In genomic region chr7:141564561-141564960, GRCm38 (mm10) we compare ENCODE assay signal across 9 mouse cellular contexts. TPM values are rescaled to one million over a fixed set of nuclear protein-coding genes. Genes with fewer than 3 reads are reported as not detected.
A peak's percentile ranks its signal among the peaks of the same experiment; 100 is the strongest.
DNase-seq lines count a peak whose midpoint lies in the region; ATAC-seq lines count a peak whose summit lies in the region.
"Had no signal": no experiment of that assay in that cellular context is flagged by ENCODE, and none has a peak within 500 bp of the region (broad histone marks: within the 10 kb centered on the region; RNA-seq: fewer than 3 reads in every experiment).

No protein-coding gene starts in this region.

- H3K27me3 ChIP-seq in heart, embryonic 11.5 days (ENCODE audit: control insufficient read depth, insufficient read depth, low read length), result no peaks in the 10 kb centered on the region
- no peaks in the 10 kb centered on the region for H3K27me3 ChIP-seq in midbrain, embryonic 11.5 days (ENCODE audit: control insufficient read depth, insufficient read depth, low read length)
- H3K27me3 ChIP-seq in midbrain, embryonic 10.5 days (ENCODE audit: low read depth, poor library complexity, severe bottlenecking), result 0 out of 2 replicates have a peak, but pooled peaks cover 4% of the 10 kb centered on the region
- no peaks in the 10 kb centered on the region for H3K27me3 ChIP-seq in embryonic facial prominence, embryonic 15.5 days
- H3K27me3 ChIP-seq in stomach, embryonic 14.5 days (ENCODE audit: control insufficient read depth, insufficient read depth, low read length), result no peaks in the 10 kb centered on the region
- H3K27me3 ChIP-seq: lung, embryonic 15.5 days had no signal

- ATAC-seq in heart, embryonic 11.5 days (replicated peaks; ENCODE audit: insufficient number of reproducible peaks, low FRiP score, low TSS enrichment), result no peak
- ATAC-seq in midbrain, embryonic 11.5 days (ENCODE audit: low FRiP score), result no peak
- no peak for ATAC-seq in embryonic facial prominence, embryonic 15.5 days (ENCODE audit: insufficient number of reproducible peaks, low FRiP score, low TSS enrichment, low read depth)
- no peak for ATAC-seq in stomach, embryonic 14.5 days (ENCODE audit: insufficient number of reproducible peaks, insufficient read depth, low FRiP score, low read depth)

- 0 out of 2 replicates have a peak overlapping the region, but pooled peaks have one; percentile 36 for H3K9ac ChIP-seq in heart, embryonic 11.5 days (ENCODE audit: low read depth, low read length)
- H3K9ac ChIP-seq in midbrain, embryonic 11.5 days (ENCODE audit: low read length), result 0 out of 2 replicates have a peak overlapping the region, but pooled peaks have one; percentile 24
- no peak overlapping the region for H3K9ac ChIP-seq in embryonic facial prominence, embryonic 15.5 days
- 0 out of 2 replicates have a peak overlapping the region, but pooled peaks have one; percentile 3 for H3K9ac ChIP-seq in stomach, embryonic 14.5 days (replicated peaks; ENCODE audit: low read depth, low read length)
- H3K9ac ChIP-seq: lung, embryonic 15.5 days had no signal

- H3K4me1 ChIP-seq in heart, embryonic 11.5 days (ENCODE audit: control insufficient read depth, insufficient read depth, low read length), result peaks cover 17% of the 10 kb centered on the region
- peaks cover 13% of the 10 kb centered on the region for H3K4me1 ChIP-seq in midbrain, embryonic 11.5 days (ENCODE audit: control insufficient read depth, insufficient read depth, low read length)
- H3K4me1 ChIP-seq in midbrain, embryonic 10.5 days, result peaks cover 42% of the 10 kb centered on the region
- peaks cover 36% of the 10 kb centered on the region for H3K4me1 ChIP-seq in embryonic facial prominence, embryonic 15.5 days
- peaks cover 21% of the 10 kb centered on the region; the same call in 1 of the 2 replicates for H3K4me1 ChIP-seq in stomach, embryonic 14.5 days (ENCODE audit: control insufficient read depth, insufficient read depth, low read length)

- DNase-seq in heart, postnatal 10 days, result no peak
- no peak for DNase-seq in midbrain, embryonic 11.5 days (ENCODE audit: low spot score, missing footprints)
- DNase-seq in midbrain, embryonic 10.5 days (ENCODE audit: low spot score), result no peak
- no peak for DNase-seq in kidney, postnatal 4 days
- no peak for DNase-seq in right cerebral cortex, adult 2 months (ENCODE audit: low spot score in 2 of 2)

- no peaks in the 10 kb centered on the region for H3K36me3 ChIP-seq in heart, embryonic 11.5 days (ENCODE audit: control insufficient read depth, insufficient read depth, low read length)
- no peaks in the 10 kb centered on the region for H3K36me3 ChIP-seq in midbrain, embryonic 11.5 days (ENCODE audit: control insufficient read depth, insufficient read depth, low read length)
- peaks cover 14% of the 10 kb centered on the region; the same call in 1 of the 2 replicates for H3K36me3 ChIP-seq in midbrain, embryonic 10.5 days
- H3K36me3 ChIP-seq in embryonic facial prominence, embryonic 15.5 days, result no peaks in the 10 kb centered on the region
- H3K36me3 ChIP-seq in stomach, embryonic 14.5 days (ENCODE audit: control insufficient read depth, insufficient read depth, low read length), result no peaks in the 10 kb centered on the region

- no peak overlapping the region for H3K4me2 ChIP-seq in heart, embryonic 11.5 days
- H3K4me2 ChIP-seq in midbrain, embryonic 11.5 days, result no peak overlapping the region
- peak overlapping the region; percentile 18; the same call in 1 of the 2 replicates for H3K4me2 ChIP-seq in embryonic facial prominence, embryonic 15.5 days (replicated peaks)
- no peak overlapping the region for H3K4me2 ChIP-seq in stomach, embryonic 14.5 days (replicated peaks; ENCODE audit: low read depth, low read length)
- H3K4me2 ChIP-seq: lung, embryonic 15.5 days had no signal

- WGBS in heart, embryonic 11.5 days (ENCODE audit: insufficient replicate concordance), result 45% methylated on average over 7 of the region's 7 CpGs
- WGBS in midbrain, embryonic 11.5 days, result 72% methylated on average over 7 of the region's 7 CpGs
- 83% methylated on average over 7 of the region's 7 CpGs for WGBS in midbrain, embryonic 10.5 days
- WGBS in embryonic facial prominence, embryonic 15.5 days, result 20% methylated on average over 7 of the region's 7 CpGs
- WGBS in stomach, embryonic 14.5 days, result 68% methylated on average over 7 of the region's 7 CpGs

- H3K27ac ChIP-seq in heart, embryonic 11.5 days (ENCODE audit: low read depth, low read length), result no peak overlapping the region
- no peak overlapping the region for H3K27ac ChIP-seq in midbrain, embryonic 11.5 days (ENCODE audit: low read depth, low read length)
- H3K27ac ChIP-seq in midbrain, embryonic 10.5 days (replicated peaks), result no peak overlapping the region
- peak overlapping the region; percentile 41 for H3K27ac ChIP-seq in embryonic facial prominence, embryonic 15.5 days (replicated peaks)
- H3K27ac ChIP-seq in stomach, embryonic 14.5 days (ENCODE audit: low read length), result no peak overlapping the region; the same call in 1 of the 2 replicates
- H3K27ac ChIP-seq: lung, embryonic 15.5 days had no signal

- intact Hi-C loops in heart, postnatal 10 days (cut with DNase I), result no loop called here

- no peaks in the 10 kb centered on the region for H3K9me3 ChIP-seq in heart, embryonic 11.5 days (replicated peaks; ENCODE audit: control insufficient read depth, low read length)
- no peaks in the 10 kb centered on the region for H3K9me3 ChIP-seq in midbrain, embryonic 11.5 days (ENCODE audit: control insufficient read depth, low read length)
- no peaks in the 10 kb centered on the region for H3K9me3 ChIP-seq in midbrain, embryonic 10.5 days (replicated peaks)
- H3K9me3 ChIP-seq in embryonic facial prominence, embryonic 15.5 days (replicated peaks), result no peaks in the 10 kb centered on the region
- no peaks in the 10 kb centered on the region for H3K9me3 ChIP-seq in stomach, embryonic 14.5 days (ENCODE audit: control insufficient read depth, low read depth, low read length)
- H3K9me3 ChIP-seq: lung, embryonic 15.5 days had no signal

- H3K4me3 ChIP-seq in heart, embryonic 11.5 days (ENCODE audit: low read depth, low read length), result no peak overlapping the region
- H3K4me3 ChIP-seq in midbrain, embryonic 11.5 days (ENCODE audit: low read depth, low read length), result no peak overlapping the region
- no peak overlapping the region for H3K4me3 ChIP-seq in midbrain, embryonic 10.5 days
- no peak overlapping the region for H3K4me3 ChIP-seq in embryonic facial prominence, embryonic 15.5 days (replicated peaks)
- H3K4me3 ChIP-seq in stomach, embryonic 14.5 days (ENCODE audit: low read depth, low read length), result no peak overlapping the region
- H3K4me3 ChIP-seq: lung, embryonic 15.5 days had no signal

RNA-seq across cellular contexts. Expression of gene Ap2a2, which starts 2.6 kb away (rescaled TPM):
- 53.0 and 66.8 TPM in 2 replicates for polyA plus RNA-seq in heart, embryonic 11.5 days (2014; fragmentation: Nextera tagmentation; extraction: Ambion mirVana)
- total RNA-seq in heart, postnatal 10 days (2021), result 10 to 100 TPM; 60.4 to 60.9 TPM
- 76.6 and 81.1 TPM in 2 replicates for polyA plus RNA-seq in midbrain, embryonic 11.5 days (2014; fragmentation: Nextera tagmentation; extraction: Ambion mirVana)
- 104 and 112 TPM in 2 replicates for polyA plus RNA-seq in midbrain, embryonic 10.5 days (2016; fragmentation: Nextera tagmentation; extraction: Ambion mirVana)
- 77.0 and 81.9 TPM in 2 replicates for polyA plus RNA-seq in embryonic facial prominence, embryonic 15.5 days (2015; fragmentation: Nextera tagmentation; extraction: Ambion mirVana)
- polyA plus RNA-seq in stomach, embryonic 14.5 days (2014; fragmentation: Nextera tagmentation; extraction: Ambion mirVana), result 70.4 and 71.8 TPM in 2 replicates

RNA-seq across cellular contexts. Expression of gene Chid1, which starts 24.9 kb away (rescaled TPM):
- polyA plus RNA-seq in heart, embryonic 11.5 days (2014; fragmentation: Nextera tagmentation; extraction: Ambion mirVana), result 35.0 and 46.7 TPM in 2 replicates
- total RNA-seq in heart, postnatal 10 days (2021), result 10 to 100 TPM; 32.7 to 37.3 TPM
- 23.3 and 26.4 TPM in 2 replicates for polyA plus RNA-seq in midbrain, embryonic 11.5 days (2014; fragmentation: Nextera tagmentation; extraction: Ambion mirVana)
- 25.0 and 29.4 TPM in 2 replicates for polyA plus RNA-seq in midbrain, embryonic 10.5 days (2016; fragmentation: Nextera tagmentation; extraction: Ambion mirVana)
- polyA plus RNA-seq in embryonic facial prominence, embryonic 15.5 days (2015; fragmentation: Nextera tagmentation; extraction: Ambion mirVana), result 43.9 and 47.3 TPM in 2 replicates
- 37.4 and 38.3 TPM in 2 replicates for polyA plus RNA-seq in stomach, embryonic 14.5 days (2014; fragmentation: Nextera tagmentation; extraction: Ambion mirVana)
